Mouse (Mus musculus) limb, embryonic 14.5 days (tissue): ENCODE measurements around the gene Col19a1. TPM values are rescaled to one million over a fixed set of nuclear protein-coding genes. Genes with fewer than 3 reads are reported as not detected.
A peak's percentile ranks its signal among the peaks of the same experiment; 100 is the strongest.
"Not testable (repeated sequence)": the region's sequence is repeated elsewhere in the genome, so short reads cannot be mapped to it uniquely, and the experiment has no call there.

Source experiments
- ATAC-seq: fragments of 200-750 bp; cut with Nextera tagmentation; 2 replicates; pipeline ENCODE4 v1.8.0; 2017; ENCODE audit warnings: low read depth, moderate number of reproducible peaks, moderate TSS enrichment; ENCODE audit not compliant: low FRiP score
- DNase-seq: peaks from one replicate; pipeline ENCODE4 v3.0.0-alpha.2; 2015; ENCODE audit warnings: low spot score
- H3K27ac ChIP-seq: fragments of 300-500 bp; sonication (generic); replicated peaks from 2 replicates; pipeline ENCODE4 v1.5.1; 2014; ENCODE audit warnings: low read depth, mild to moderate bottlenecking, low read length, moderate library complexity, mixed read lengths
- H3K27me3 ChIP-seq: fragments of 300-500 bp; sonication (generic); 2 replicates; pipeline ENCODE4 v1.6.1; 2014; ENCODE audit warnings: low read length, mixed read lengths; ENCODE audit not compliant: control insufficient read depth, insufficient read depth
- H3K36me3 ChIP-seq: fragments of 300-500 bp; sonication (generic); 2 replicates; pipeline ENCODE4 v1.6.1; 2014; ENCODE audit warnings: mild to moderate bottlenecking, low read length, moderate library complexity, mixed read lengths; ENCODE audit not compliant: control insufficient read depth, insufficient read depth
- H3K4me1 ChIP-seq: fragments of 300-500 bp; sonication (generic); 2 replicates; pipeline ENCODE4 v1.6.1; 2014; ENCODE audit warnings: antibody characterized with exemption, low read length, mixed read lengths; ENCODE audit not compliant: control insufficient read depth, insufficient read depth
- H3K4me2 ChIP-seq: fragments of 300-500 bp; sonication (generic); replicated peaks from 2 replicates; pipeline ENCODE4 v1.6.1; 2014; ENCODE audit warnings: low read depth, mild to moderate bottlenecking, low read length, moderate library complexity; ENCODE audit not compliant: severe bottlenecking
- H3K4me3 ChIP-seq: fragments of 300-500 bp; sonication (generic); replicated peaks from 2 replicates; pipeline ENCODE4 v1.5.1; 2014; ENCODE audit warnings: low read length
- H3K9ac ChIP-seq: fragments of 300-500 bp; sonication (generic); 2 replicates; pipeline ENCODE4 v1.6.1; 2014; ENCODE audit warnings: mild to moderate bottlenecking, low read depth, low read length, moderate library complexity; ENCODE audit not compliant: severe bottlenecking
- H3K9me3 ChIP-seq: fragments of 300-500 bp; sonication (generic); 2 replicates; pipeline ENCODE4 v1.6.1; 2016; ENCODE audit warnings: low read length; ENCODE audit not compliant: control insufficient read depth
- POLR2A ChIP-seq: fragments of 200-500 bp; IDR thresholded peaks from 2 replicates; pipeline ENCODE4 v1.8.0; 2012; ENCODE audit warnings: inconsistent platforms, mild to moderate bottlenecking, moderate library complexity, borderline replicate concordance; ENCODE audit not compliant: insufficient read depth, insufficient read length; ENCODE audit errors: extremely low read depth
- WGBS: fragments of 180-500 bp; shearing (Covaris S2); extraction: QIAGEN DNeasy Blood & Tissue Kit; methylation state at CpG from one replicate; pipeline ENCODE4 v1.1.7; 2014; 5-methylcytosine and 5-hydroxymethylcytosine counted together
- polyA plus RNA-seq, 2 experiments: library from polyadenylated mRNA; depleted of rRNA in 1 of 2; stranded (reverse) in 1 of 2; unstranded in 1 of 2; fragments of >200 nt; fragmentation: Nextera tagmentation in 1 of 2; extraction: Ambion mirVana in 1 of 2; gene quantifications; 2 replicates each; pipeline versions ENCODE4 v1.2.1 to v1.2.3; 2012 to 2014

The Col19a1 gene
- polyA plus RNA-seq (2012; rRNA removed) (0.98 and 1.1 TPM in 2 replicates), polyA plus RNA-seq (2014; fragmentation: Nextera tagmentation; extraction: Ambion mirVana) (4.2 and 5.1 TPM in 2 replicates)

DNA sequence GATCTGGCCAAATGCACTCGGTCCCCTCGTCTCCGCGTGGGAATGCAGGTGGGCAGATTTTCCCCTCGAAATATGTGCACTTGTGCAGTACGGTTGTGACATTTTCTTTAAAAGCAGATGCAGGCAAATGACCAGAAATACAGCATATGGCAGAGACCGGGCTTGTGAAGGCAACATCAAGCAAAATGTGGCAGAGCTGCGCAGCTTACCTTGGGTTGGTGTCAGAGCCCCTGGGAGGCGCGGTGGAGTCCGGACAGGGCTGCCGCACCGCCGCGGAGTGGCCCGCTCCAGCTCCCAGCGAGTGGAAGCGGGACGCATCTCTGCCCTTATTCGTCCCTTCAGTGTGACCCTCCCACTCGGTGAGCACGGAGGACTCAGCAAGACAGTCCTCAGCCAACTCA lies at the start of gene Col19a1:
TSS of gene Col19a1 (minus strand) at position 332 of the 401 bp plus-strand sequence.
- WGBS = 4% methylated on average over 22 of the region's 22 CpGs
- H3K4me1 ChIP-seq = no peaks in the 10 kb centered on the region; the same call in none of the 2 replicates
- peak; percentile 50; the same call in 1 of the 2 replicates for ATAC-seq
- no peaks in the 10 kb centered on the region for H3K9me3 ChIP-seq
- H3K27ac ChIP-seq = no peak within 1 kb of the TSS; the same call in 1 of the 2 replicates
- no peak for DNase-seq
- TF ChIP-seq POLR2A = no peak
- H3K4me3 ChIP-seq = peak within 1 kb of the TSS; percentile 61
- peak within 1 kb of the TSS; percentile 99 for H3K4me2 ChIP-seq
- H3K9ac ChIP-seq = peak within 1 kb of the TSS; percentile 66
- H3K27me3 ChIP-seq = peaks cover 27% of the 10 kb centered on the region
- no peaks in the 10 kb centered on the region for H3K36me3 ChIP-seq

DNA sequence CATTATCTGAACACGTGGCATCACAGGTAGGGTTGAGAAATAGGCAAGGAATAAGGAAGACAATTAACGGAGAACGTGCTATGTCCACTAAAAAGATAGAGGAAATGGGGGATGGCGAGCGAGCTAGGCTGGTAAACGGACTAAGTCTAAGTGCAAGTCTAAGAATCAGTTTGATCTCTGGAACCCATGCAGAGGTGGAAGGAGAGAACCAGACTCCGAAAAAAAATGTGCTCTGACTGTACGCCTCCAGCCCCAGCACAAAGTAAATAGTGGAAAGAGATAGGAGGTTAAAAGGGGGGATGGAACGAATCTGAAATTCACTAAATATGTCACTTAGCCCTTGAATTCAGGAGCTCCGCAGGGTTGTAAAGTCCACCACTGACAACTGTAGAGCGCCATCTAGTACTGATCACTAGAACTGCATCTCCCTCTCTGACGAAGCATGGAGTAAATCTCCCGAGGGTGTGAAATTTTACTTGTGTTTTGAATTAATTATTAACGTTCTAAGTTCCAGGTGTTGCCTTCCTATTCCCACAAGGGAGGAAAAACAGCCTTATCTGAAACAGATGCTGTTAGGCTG lies 46.4 kb upstream of the Col19a1 start:
- H3K4me1 ChIP-seq = no peaks in the 10 kb centered on the region
- H3K27ac ChIP-seq = no peak overlapping the region
- H3K9me3 ChIP-seq = no peaks in the 10 kb centered on the region
- ATAC-seq (no peak), DNase-seq (peak; percentile 60)
- H3K36me3 ChIP-seq = no peaks in the 10 kb centered on the region
- no peaks in the 10 kb centered on the region for H3K27me3 ChIP-seq
- H3K4me3 ChIP-seq = no peak overlapping the region
- no peak overlapping the region for H3K9ac ChIP-seq
- H3K4me2 ChIP-seq = no peak overlapping the region; the same call in none of the 2 replicates
- WGBS = 36% methylated on average over 14 of the region's 14 CpGs
- no peak for TF ChIP-seq POLR2A

DNA sequence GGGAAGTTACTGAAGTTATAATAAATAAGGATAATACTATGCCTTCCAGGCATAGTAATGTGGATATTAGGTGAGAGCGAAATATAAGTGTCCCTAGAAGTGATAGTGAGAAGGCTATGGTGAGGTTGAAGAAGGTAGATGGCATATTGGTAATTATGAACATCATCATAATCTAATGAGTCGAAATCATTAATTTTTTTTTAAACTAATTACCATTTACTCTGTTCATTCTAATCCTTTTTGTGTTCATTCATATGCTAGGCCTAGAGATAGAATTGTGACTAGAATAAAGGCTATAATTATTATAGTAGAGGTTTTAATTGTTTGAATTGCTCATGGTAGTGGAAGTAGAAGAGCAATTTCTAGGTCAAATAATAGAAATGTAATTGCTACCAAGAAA lies 25.3 kb upstream of the Col19a1 start:
- ATAC-seq, H3K9me3 ChIP-seq, H3K9ac ChIP-seq, H3K36me3 ChIP-seq, H3K27me3 ChIP-seq, H3K4me1 ChIP-seq, DNase-seq, H3K4me3 ChIP-seq, H3K4me2 ChIP-seq, H3K27ac ChIP-seq: not testable (repeated sequence)
- WGBS = under 1% methylated on average over 1 of the region's 2 CpGs

DNA sequence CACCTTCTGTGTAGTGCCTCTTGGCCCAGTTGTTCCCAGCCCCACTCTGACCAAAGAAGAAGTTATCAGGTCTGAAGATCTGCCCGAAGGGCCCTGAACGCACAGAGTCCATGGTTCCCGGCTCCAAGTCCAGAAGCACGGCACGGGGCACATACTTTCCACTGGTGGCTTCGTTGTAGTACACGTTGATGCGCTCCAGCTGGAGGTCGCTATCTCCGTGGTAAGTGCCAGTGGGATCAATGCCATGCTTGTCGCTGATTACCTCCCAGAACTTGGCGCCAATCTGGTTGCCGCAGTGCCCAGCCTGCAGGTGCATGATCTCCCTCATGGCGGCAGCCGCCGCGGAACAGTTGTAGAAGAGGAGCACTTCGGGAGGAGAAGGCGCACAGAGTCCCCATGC lies 7.8 kb upstream of the Col19a1 start:
- H3K27ac ChIP-seq = no peak overlapping the region
- H3K4me3 ChIP-seq = no peak overlapping the region
- no peaks in the 10 kb centered on the region for H3K4me1 ChIP-seq
- H3K9me3 ChIP-seq = peaks cover 3% of the 10 kb centered on the region; the same call in 1 of the 2 replicates
- no peaks in the 10 kb centered on the region for H3K36me3 ChIP-seq
- no peak for TF ChIP-seq POLR2A
- no peak overlapping the region for H3K9ac ChIP-seq
- no peak overlapping the region for H3K4me2 ChIP-seq
- 95% methylated on average over 19 of the region's 19 CpGs for WGBS
- no peaks in the 10 kb centered on the region for H3K27me3 ChIP-seq
- DNase-seq (no peak), ATAC-seq (no peak)

DNA sequence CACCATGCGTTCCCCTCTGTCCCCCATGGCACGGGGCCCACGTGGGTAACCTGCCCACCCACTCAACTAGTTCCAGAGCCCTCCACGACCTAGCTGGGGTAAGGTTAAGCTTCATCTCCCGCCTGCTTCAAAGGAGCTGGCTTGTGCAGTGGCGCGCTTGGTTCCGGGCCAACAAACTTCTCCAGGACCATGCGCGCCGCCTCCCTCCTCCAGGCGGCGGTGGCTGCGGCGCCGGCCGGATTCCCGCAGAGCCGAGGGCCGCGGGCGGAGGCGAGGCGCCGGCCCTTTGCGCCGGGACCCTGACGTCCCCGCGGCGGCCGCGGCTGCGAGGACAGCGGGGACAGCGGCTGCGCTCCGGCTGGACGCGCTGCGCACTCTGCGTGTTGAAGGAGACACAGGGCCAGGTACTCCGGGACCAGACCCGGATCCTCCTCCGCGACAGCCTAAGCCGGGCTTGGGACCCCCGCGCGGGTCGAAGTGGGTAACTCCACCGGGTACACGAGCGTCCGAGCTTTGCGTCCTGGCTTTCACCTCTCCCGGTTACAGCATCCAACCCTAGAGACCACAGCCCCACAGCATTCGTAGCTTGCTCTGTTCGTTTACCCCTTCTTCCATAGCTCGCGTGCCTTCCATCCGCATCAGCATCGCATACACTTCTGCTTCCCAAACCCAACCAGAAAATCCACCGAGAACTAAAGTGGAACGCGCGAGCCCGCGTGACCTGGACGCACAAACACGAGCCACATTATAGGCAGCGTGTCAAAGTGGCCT lies 717 bp downstream of the Col19a1 start:
- no peak overlapping the region; the same call in 1 of the 2 replicates for H3K27ac ChIP-seq

More for the DNA sequence above, 717 bp downstream of the Col19a1 start:
- no peaks in the 10 kb centered on the region; the same call in none of the 2 replicates for H3K4me1 ChIP-seq
- DNase-seq (peak; percentile 67), ATAC-seq (peak; percentile 82; the same call in 1 of the 2 replicates)
- TF ChIP-seq POLR2A = no peak
- H3K4me2 ChIP-seq = peak overlapping the region; percentile 99
- WGBS = 4% methylated on average over 56 of the region's 72 CpGs
- no peaks in the 10 kb centered on the region for H3K9me3 ChIP-seq
- no peaks in the 10 kb centered on the region for H3K36me3 ChIP-seq
- peaks cover 27% of the 10 kb centered on the region for H3K27me3 ChIP-seq
- H3K4me3 ChIP-seq = peak overlapping the region; percentile 61
- peak overlapping the region; percentile 66 for H3K9ac ChIP-seq
